Mouse (Mus musculus) thymus, adult 2 months (tissue): ENCODE measurements at regions not wholly inside any gene's neighbourhood (a gene's known extent, or its start where the extent isn't known, plus 50 kb on each side); places are given as distances from the start of the nearest gene placed in this dataset.

ENCODE experiments used
- CTCF ChIP-seq: fragments of 200-500 bp; IDR thresholded peaks from 2 replicates; pipeline ENCODE4 v1.5.1; 2012; ENCODE audit warnings: mild to moderate bottlenecking, control low read depth, low read length, moderate library complexity, borderline replicate concordance; ENCODE audit not compliant: control insufficient read depth, poor library complexity, insufficient read depth; ENCODE audit errors: extremely low read depth
- POLR2A ChIP-seq: fragments of 200-500 bp; IDR thresholded peaks from 2 replicates; pipeline ENCODE4 v1.6.1; 2012; ENCODE audit warnings: mild to moderate bottlenecking, low read length, control low read depth, moderate library complexity; ENCODE audit not compliant: control insufficient read depth, poor library complexity, insufficient read depth; ENCODE audit errors: extremely low read depth

DNA sequence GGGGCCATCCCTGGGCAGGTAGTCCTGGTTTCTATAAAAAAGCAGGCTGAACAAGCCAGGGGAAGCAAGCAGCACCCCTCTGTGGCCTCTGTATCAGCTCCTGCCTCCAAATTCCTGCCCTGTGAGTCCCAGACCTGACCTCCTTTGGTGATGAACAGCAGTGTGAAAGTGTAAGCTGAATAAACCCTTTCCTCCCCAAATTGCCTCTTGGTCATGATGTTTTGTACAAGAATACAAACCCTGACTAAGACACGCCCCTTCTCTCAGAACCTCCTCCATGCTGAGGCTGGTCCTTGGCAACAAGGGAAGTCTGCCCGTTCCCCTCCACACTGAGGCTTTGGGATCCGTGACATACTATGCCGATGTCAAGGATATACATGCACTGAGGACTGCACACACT is 310.2 kb upstream of the Klf6 start:
- TF ChIP-seq CTCF (no peak), POLR2A (no peak)
